Mouse (Mus musculus): Measurements from ENCODE around the gene Gsg1l2. TPM values are rescaled to one million over a fixed set of nuclear protein-coding genes. Genes with fewer than 3 reads are reported as not detected.

The Gsg1l2 gene
- polyA plus RNA-seq, 1 experiment = not detected

GRCm38 (mm10) chr11:67790182-67790581 is 15.8 kb downstream of the Gsg1l2 start:
- Histone ChIP-seq H3K4me3 (ENCODE audit: extremely low read depth, insufficient read depth, insufficient read length) (no peak overlapping the region), H3K27me3 (ENCODE audit: control insufficient read depth, insufficient read depth, low read length) (no peaks in the 10 kb centered on the region), H3K4me1 (ENCODE audit: control insufficient read depth, insufficient read depth, insufficient read length) (no peaks in the 10 kb centered on the region), H3K36me3 (ENCODE audit: control insufficient read depth, insufficient read depth, low read length) (no peaks in the 10 kb centered on the region), H3K27ac (ENCODE audit: insufficient read depth, low read length) (no peak overlapping the region)
- WGBS = 48% methylated on average over 11 of the region's 11 CpGs
- DNase-seq (ENCODE audit: low read depth in 1 of 2, low spot score in 2 of 2) = no peak
- TF ChIP-seq CTCF (IDR thresholded peaks at IDR 0.05; ENCODE audit: extremely low read depth, insufficient read depth, insufficient read length, insufficient replicate concordance) = no peak
- TF ChIP-seq POLR2A (IDR thresholded peaks at IDR 0.05; ENCODE audit: low read depth, low read length) = no peak

- Histone ChIP-seq H3K36me3 (ENCODE audit: control insufficient read depth, insufficient read depth, low read length) (no peaks in the 10 kb centered on the region), H3K4me1 (ENCODE audit: control insufficient read depth, insufficient read depth, insufficient read length) (no peaks in the 10 kb centered on the region), H3K27ac (ENCODE audit: insufficient read depth, low read length) (no peak within 1 kb of the TSS), H3K27me3 (ENCODE audit: control insufficient read depth, insufficient read depth, low read length) (no peaks in the 10 kb centered on the region), H3K4me3 (ENCODE audit: extremely low read depth, insufficient read depth, insufficient read length) (no peak within 1 kb of the TSS)
- WGBS = 83% methylated on average over 7 of the region's 7 CpGs
- no peak for TF ChIP-seq CTCF (IDR thresholded peaks at IDR 0.05; ENCODE audit: extremely low read depth, insufficient read depth, insufficient read length, insufficient replicate concordance)
- TF ChIP-seq POLR2A (IDR thresholded peaks at IDR 0.05; ENCODE audit: low read depth, low read length) = no peak
- no peak for DNase-seq (ENCODE audit: low read depth in 1 of 2, low spot score in 2 of 2)
These were observed 23.5 kb downstream of the Gsg1l2 start, which contains the start of gene Dhrs7c for GRCm38 (mm10) chr11:67797931-67798330. Gene Dhrs7c (plus strand): TSS chr11:67798187.

- Histone ChIP-seq H3K36me3 (ENCODE audit: control insufficient read depth, insufficient read depth, low read length) (no peaks in the 10 kb centered on the region), H3K4me3 (ENCODE audit: extremely low read depth, insufficient read depth, insufficient read length) (no peak overlapping the region), H3K27me3 (ENCODE audit: control insufficient read depth, insufficient read depth, low read length) (no peaks in the 10 kb centered on the region), H3K27ac (ENCODE audit: insufficient read depth, low read length) (no peak overlapping the region), H3K4me1 (ENCODE audit: control insufficient read depth, insufficient read depth, insufficient read length) (no peaks in the 10 kb centered on the region)
- no peak for TF ChIP-seq POLR2A (IDR thresholded peaks at IDR 0.05; ENCODE audit: low read depth, low read length)
- TF ChIP-seq CTCF (IDR thresholded peaks at IDR 0.05; ENCODE audit: extremely low read depth, insufficient read depth, insufficient read length, insufficient replicate concordance) = no peak
- DNase-seq (ENCODE audit: low read depth in 1 of 2, low spot score in 2 of 2) = no peak
These were observed 25.8 kb downstream of the Gsg1l2 start for GRCm38 (mm10) chr11:67800130-67800723.

GRCm38 (mm10) chr11:67801169-67801568 is 26.8 kb downstream of the Gsg1l2 start:
- Histone ChIP-seq H3K27ac (ENCODE audit: insufficient read depth, low read length) (no peak overlapping the region), H3K4me3 (ENCODE audit: extremely low read depth, insufficient read depth, insufficient read length) (no peak overlapping the region), H3K4me1 (ENCODE audit: control insufficient read depth, insufficient read depth, insufficient read length) (no peaks in the 10 kb centered on the region), H3K27me3 (ENCODE audit: control insufficient read depth, insufficient read depth, low read length) (no peaks in the 10 kb centered on the region), H3K36me3 (ENCODE audit: control insufficient read depth, insufficient read depth, low read length) (no peaks in the 10 kb centered on the region)
- TF ChIP-seq POLR2A (IDR thresholded peaks at IDR 0.05; ENCODE audit: low read depth, low read length) (no peak), CTCF (IDR thresholded peaks at IDR 0.05; ENCODE audit: extremely low read depth, insufficient read depth, insufficient read length, insufficient replicate concordance) (no peak)
- no peak for DNase-seq (ENCODE audit: low read depth in 1 of 2, low spot score in 2 of 2)
- WGBS = 83% methylated on average over 8 of the region's 8 CpGs

- Histone ChIP-seq H3K36me3 (ENCODE audit: control insufficient read depth, insufficient read depth, low read length) (no peaks in the 10 kb centered on the region), H3K27ac (ENCODE audit: insufficient read depth, low read length) (no peak overlapping the region), H3K4me3 (ENCODE audit: extremely low read depth, insufficient read depth, insufficient read length) (no peak overlapping the region), H3K27me3 (ENCODE audit: control insufficient read depth, insufficient read depth, low read length) (no peaks in the 10 kb centered on the region), H3K4me1 (ENCODE audit: control insufficient read depth, insufficient read depth, insufficient read length) (no peaks in the 10 kb centered on the region)
- TF ChIP-seq POLR2A (IDR thresholded peaks at IDR 0.05; ENCODE audit: low read depth, low read length) (no peak), CTCF (IDR thresholded peaks at IDR 0.05; ENCODE audit: extremely low read depth, insufficient read depth, insufficient read length, insufficient replicate concordance) (no peak)
- WGBS = 96% methylated on average over 1 of the region's 1 CpGs
- no peak for DNase-seq (ENCODE audit: low read depth in 1 of 2, low spot score in 2 of 2)
These were observed 31.1 kb downstream of the Gsg1l2 start for GRCm38 (mm10) chr11:67805538-67805937.

- Histone ChIP-seq H3K36me3 (ENCODE audit: control insufficient read depth, insufficient read depth, low read length) (no peaks in the 10 kb centered on the region), H3K4me1 (ENCODE audit: control insufficient read depth, insufficient read depth, insufficient read length) (no peaks in the 10 kb centered on the region), H3K27me3 (ENCODE audit: control insufficient read depth, insufficient read depth, low read length) (no peaks in the 10 kb centered on the region), H3K27ac (ENCODE audit: insufficient read depth, low read length) (no peak overlapping the region), H3K4me3 (ENCODE audit: extremely low read depth, insufficient read depth, insufficient read length) (no peak overlapping the region)
- DNase-seq (ENCODE audit: low read depth in 1 of 2, low spot score in 2 of 2) = no peak
- TF ChIP-seq CTCF (IDR thresholded peaks at IDR 0.05; ENCODE audit: extremely low read depth, insufficient read depth, insufficient read length, insufficient replicate concordance) (no peak), POLR2A (IDR thresholded peaks at IDR 0.05; ENCODE audit: low read depth, low read length) (no peak)
- WGBS = 87% methylated on average over 11 of the region's 11 CpGs
These were observed 32.6 kb downstream of the Gsg1l2 start for GRCm38 (mm10) chr11:67806832-67807597.

GRCm38 (mm10) chr11:67808051-67808450 is 33.6 kb downstream of the Gsg1l2 start:
- H3K4me1 ChIP-seq (ENCODE audit: control insufficient read depth, insufficient read depth, insufficient read length) = no peaks in the 10 kb centered on the region
- H3K36me3 ChIP-seq (ENCODE audit: control insufficient read depth, insufficient read depth, low read length) = no peaks in the 10 kb centered on the region
- H3K27me3 ChIP-seq (ENCODE audit: control insufficient read depth, insufficient read depth, low read length) = no peaks in the 10 kb centered on the region
- 79% methylated on average over 5 of the region's 5 CpGs for WGBS
- no peak for DNase-seq (ENCODE audit: low read depth in 1 of 2, low spot score in 2 of 2)
- no peak overlapping the region for H3K4me3 ChIP-seq (ENCODE audit: extremely low read depth, insufficient read depth, insufficient read length)
- TF ChIP-seq POLR2A (IDR thresholded peaks at IDR 0.05; ENCODE audit: low read depth, low read length) = no peak
- no peak overlapping the region for H3K27ac ChIP-seq (ENCODE audit: insufficient read depth, low read length)

Data from spleen, adult 2 months (tissue).